Mouse (Mus musculus): ENCODE measurements at regions not wholly inside any gene's neighbourhood (a gene's known extent, or its start where the extent isn't known, plus 50 kb on each side); places are given as distances from the start of the nearest gene placed in this dataset.

- in situ Hi-C loops (cut with MboI, MseI): no loop called here
These were observed 217.5 kb upstream of the Ankrd55 start for GRCm38 (mm10) chr13:112070757-112071156.

GRCm38 (mm10) chr13:112071209-112071955, 216.9 kb upstream of the Ankrd55 start:
- in situ Hi-C loops (cut with MboI, MseI): no loop called here

- in situ Hi-C loops (cut with MboI, MseI): no loop called here
These were observed 216.3 kb upstream of the Ankrd55 start for GRCm38 (mm10) chr13:112071956-112072314.

DNA sequence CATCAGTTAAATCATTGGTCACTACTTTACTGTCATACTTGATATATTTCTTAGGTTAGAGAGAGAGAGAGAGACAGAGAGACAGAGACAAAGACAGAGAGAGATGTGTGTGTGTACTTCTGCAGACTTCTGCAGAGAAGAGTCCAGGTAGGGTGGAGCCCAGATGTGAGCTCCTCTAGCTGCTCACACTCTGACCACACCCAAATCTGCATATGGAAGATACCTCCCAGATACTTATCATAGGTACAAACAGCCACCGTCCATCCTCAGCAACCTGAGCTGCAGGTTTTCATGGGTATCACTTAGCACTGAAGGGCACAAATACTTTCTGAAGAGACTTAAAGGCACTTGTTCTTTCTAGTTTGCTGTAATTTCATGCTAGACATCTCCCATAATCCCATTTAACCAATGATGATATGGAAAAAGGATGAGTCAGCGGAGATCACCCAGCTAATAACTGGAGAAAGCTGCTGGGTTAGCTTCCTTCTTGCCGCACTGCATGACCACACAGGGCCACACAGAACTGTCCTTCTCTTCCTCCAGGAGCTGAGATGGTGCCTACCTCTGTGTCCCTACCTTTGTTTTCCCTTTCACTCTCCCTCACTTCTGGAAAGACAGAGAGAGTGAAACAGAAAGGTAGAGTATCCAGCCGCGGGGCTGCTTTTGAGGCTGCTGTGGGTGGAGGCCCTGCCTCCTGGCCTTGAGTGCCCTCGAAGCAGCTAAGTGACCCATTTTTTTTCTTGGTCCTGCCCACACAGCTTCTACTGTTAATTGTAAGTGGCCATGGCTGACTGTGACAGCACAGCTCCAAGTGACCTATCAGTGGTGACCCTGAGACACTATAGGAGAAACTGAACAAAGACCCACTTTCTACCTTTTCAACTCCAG, 214.5 kb upstream of the Ankrd55 start:
- in situ Hi-C loops (cut with MboI, MseI): no loop called here

DNA sequence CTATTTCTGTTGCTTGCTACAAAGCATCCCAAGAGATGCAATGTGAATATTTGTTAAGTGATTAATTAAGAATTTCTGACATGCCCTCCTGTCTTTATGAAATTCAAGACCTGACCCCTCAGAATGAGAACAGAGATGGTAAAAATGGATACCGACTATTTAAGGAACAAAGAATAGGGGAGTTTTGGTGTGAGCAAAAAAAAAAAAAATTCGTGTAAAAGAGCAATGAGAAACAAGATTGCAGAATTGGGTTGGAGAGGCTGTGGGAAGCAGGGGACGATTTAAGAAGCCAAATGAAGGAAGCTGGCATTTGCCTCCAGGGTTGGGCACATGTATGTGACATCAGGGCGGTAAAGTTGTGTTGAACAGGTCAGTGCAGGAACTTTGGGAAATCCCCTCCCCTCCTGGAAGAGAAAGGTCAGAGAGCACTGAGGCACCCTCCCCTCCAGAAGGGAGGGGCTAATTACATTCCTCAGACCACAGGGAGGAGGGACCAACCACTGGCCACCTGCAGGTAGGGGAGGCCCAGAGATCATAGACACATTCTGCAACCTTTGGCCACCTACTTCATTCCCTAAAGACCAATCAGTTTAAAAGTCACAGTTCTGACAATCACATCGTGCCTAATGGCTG, 212.3 kb upstream of the Ankrd55 start:
- in situ Hi-C loops (cut with MboI, MseI): no loop called here

DNA sequence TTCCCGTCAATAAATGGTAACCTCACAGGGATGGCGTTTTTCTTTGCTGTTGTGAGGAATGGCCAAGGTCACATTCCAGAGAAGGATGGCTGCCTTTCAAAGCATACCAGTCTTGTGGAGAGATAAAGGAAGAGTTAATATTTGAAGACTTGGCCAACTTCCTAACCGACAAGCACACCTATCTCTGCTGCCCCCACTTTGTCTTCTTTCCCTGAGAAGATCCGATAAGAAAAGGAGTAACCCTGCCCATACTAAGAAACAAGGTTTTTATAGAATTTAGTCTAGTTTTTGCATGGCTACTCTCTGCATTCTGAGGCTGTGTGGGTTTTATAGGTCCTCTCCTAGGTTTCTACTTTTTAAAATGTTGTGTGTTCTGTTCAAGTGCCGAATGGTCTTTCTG, 210.2 kb upstream of the Ankrd55 start:
- in situ Hi-C loops (cut with MboI, MseI): no loop called here

GRCm38 (mm10) chr13:112081935-112082334, 206.3 kb upstream of the Ankrd55 start:
- in situ Hi-C loops (cut with MboI, MseI): no loop called here

DNA sequence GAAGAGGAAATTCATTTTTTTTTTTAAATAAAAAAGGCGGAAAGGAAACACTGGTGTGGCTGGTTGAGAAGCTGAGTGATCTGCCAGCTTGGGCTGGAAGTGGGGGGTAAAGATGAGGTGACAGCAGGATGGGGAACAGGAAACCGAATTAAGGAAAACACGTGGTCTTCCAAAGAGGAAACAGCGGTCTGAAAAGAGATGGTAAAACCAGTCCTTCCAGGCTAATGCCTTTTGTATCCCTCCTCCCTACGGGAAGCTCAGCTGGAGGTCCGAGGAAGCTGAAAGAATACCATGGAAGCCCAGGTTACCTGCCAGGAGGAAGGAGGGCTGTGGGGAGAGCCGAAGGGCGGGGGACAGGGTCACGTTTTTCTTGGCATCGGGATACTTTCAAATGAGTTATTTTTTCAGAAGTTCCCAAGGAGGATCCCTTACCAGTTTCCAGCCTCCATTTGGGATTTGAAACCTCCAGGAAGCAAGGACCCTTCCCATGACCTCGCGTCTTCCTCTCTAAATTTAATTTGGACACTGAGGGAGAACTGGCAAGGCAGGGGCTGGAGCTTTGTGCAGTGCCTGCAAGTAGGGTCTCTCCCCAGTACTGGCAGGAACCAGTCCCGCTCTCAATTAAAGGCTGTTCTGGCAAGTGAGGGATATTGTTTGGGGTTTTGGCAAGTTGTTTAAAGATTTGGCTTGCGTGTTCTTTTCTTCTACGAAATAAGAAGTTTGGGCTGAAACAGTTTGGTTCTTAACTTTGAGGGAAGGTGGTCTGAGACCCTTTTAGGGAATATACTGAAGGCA, 203.6 kb upstream of the Ankrd55 start:
- in situ Hi-C loops (cut with MboI, MseI): no loop called here

DNA sequence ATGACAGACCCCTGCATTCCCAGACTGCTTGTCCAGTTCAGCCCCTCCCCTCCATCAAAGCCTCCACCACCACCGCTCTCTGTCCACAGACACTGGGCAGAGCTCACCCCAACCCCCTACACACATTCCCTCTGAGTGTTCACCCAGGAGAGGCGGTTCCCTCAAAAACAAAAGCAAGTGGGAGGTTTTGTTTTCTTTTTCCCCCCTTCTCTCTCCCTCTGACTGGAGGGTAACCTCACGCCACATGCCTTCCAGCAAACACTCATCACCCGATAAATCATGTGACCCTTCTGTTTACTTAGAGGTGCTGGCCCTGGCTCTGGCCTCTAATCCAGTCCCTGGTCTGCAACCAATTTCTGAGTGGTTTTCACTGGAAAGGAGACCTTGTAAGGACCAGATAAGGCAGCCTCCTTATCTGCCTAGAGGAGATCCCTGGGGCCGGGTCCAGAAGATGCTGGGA, 199.9 kb upstream of the Ankrd55 start:
- in situ Hi-C loops (cut with MboI, MseI): no loop called here

DNA sequence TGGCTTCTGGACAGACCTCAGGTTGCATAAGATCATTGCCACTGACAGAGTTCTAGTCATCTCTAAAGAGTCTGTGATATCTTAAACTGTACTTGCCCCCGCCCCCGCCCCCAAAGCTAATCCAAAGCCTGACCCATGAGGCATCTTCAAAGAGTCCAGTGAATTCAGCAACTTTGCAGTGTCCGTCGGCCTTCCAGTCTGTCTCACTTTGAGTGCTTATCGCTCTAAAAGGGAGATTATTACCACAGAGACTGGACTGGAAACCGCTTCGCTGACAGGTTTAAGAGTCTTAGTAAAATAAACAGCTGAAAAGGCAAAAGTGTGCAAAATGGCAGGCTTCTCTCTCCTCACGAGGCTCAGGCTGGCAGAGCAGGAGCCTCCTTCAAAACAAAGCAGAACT, 197.5 kb upstream of the Ankrd55 start:
- in situ Hi-C loops (cut with MboI, MseI): no loop called here

- in situ Hi-C loops (cut with MboI, MseI): no loop called here
These were observed 192.6 kb upstream of the Ankrd55 start for GRCm38 (mm10) chr13:112095595-112096139.

GRCm38 (mm10) chr13:112099953-112100591, 188.2 kb upstream of the Ankrd55 start:
- in situ Hi-C loops (cut with MboI, MseI): loop anchor here (10.0 kb wide), 1 partner anchor 155 kb away; no protein-coding TSS in a partner anchor

- in situ Hi-C loops (cut with MboI, MseI): loop anchor here (10.0 kb wide), 1 partner anchor 154 kb away; no protein-coding TSS in a partner anchor
These were observed 187.4 kb upstream of the Ankrd55 start for GRCm38 (mm10) chr13:112100592-112101420.

GRCm38 (mm10) chr13:112101421-112101756, 186.9 kb upstream of the Ankrd55 start:
- in situ Hi-C loops (cut with MboI, MseI): loop anchor here (10.0 kb wide), 1 partner anchor 153 kb away; no protein-coding TSS in a partner anchor

DNA sequence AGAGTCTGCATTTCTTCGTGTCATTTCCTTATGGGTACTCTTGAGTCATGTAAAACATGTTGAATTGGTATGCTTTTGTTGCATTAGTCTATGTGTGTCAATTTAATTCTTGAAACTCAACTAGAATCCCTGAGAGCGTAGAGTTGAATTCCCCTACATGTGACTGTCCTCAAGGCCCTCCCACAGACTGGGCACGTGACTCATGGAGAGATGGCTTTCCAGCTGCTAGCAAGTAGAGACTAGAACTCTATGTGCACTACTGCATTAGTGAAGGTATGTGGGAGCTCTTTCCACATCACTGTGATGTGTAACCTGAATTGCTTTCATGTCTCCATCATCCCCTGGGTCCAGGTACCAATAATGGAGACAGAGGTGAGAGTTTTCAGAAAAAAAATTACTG, 182.3 kb upstream of the Ankrd55 start:
- in situ Hi-C loops (cut with MboI, MseI): loop anchor here (10.0 kb wide), 1 partner anchor 149 kb away; no protein-coding TSS in a partner anchor

GRCm38 (mm10) chr13:112114741-112115201, 173.5 kb upstream of the Ankrd55 start:
- in situ Hi-C loops (cut with MboI, MseI): no loop called here

DNA sequence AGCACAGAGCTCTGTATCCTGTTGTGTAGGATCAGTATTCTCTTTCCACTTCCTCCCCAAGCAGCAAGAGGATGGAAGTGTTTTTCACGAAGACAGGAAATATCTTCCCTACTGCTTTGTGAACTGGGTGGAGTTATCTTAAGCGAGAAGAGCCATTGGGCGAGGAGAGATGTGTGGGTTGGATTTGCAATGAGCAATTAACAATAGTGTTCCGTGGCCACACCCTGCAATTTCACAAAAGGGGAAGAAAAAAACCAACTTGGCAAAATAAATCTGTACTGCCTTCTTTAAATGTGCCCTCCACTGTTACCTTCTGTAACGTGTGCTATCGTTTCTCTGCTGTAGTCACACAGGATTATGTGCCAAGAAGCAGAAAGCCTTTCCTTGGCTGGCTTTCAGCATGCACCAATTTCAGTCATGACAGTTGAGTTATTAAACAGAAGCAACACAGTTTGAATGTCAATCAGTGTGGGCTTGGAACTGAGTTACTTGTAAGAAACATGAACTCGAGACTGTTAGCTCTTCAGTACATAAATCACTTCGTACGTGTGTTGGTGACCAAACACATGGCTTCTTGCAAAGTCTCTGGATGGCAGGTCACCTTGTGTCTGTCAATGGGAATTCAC, 172.0 kb upstream of the Ankrd55 start:
- in situ Hi-C loops (cut with MboI, MseI): no loop called here

DNA sequence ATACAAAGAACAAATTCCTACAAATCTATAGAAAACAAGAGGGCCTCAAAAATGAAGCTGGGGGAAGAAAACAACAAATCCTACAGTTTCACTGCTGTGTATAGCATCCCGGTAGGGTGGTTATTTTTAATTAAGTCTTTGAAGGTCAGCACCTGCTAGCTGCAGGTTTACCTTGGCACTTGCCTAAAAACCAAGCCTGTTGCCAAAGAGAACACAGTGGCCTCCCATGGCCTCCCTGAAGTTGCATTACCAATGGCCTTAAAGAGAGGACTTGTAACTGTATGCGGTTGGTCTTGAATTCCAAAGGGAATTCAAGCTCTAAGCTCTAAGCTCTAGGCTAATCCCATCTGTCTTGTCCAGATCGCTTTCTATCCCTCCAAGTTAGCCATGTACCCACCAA, 169.7 kb upstream of the Ankrd55 start:
- in situ Hi-C loops (cut with MboI, MseI): no loop called here

DNA sequence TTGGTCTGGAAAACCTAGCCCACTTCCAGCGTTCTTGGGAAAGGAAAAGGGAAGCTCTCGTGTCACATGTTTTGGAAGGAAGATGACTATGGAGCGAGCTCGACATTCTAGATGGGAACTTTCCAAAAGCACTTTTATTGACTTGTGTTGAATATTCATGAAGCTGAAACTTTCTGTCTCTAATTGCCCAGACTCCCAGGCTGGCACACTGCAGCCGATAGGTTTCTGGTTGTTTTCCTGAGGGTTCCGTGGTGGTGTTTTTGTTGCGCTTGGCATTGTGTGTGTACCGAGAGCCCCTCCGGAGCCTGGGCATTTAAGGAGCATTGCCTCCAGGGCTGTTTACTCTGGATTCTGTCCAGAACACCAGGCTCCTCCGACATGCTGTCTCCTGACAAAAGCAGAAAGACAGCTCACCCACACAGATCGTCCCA, 168.6 kb upstream of the Ankrd55 start:
- in situ Hi-C loops (cut with MboI, MseI): no loop called here
